Comparison of ENCODE assay signal across 24 mouse cellular contexts in the genomic region with DNA sequence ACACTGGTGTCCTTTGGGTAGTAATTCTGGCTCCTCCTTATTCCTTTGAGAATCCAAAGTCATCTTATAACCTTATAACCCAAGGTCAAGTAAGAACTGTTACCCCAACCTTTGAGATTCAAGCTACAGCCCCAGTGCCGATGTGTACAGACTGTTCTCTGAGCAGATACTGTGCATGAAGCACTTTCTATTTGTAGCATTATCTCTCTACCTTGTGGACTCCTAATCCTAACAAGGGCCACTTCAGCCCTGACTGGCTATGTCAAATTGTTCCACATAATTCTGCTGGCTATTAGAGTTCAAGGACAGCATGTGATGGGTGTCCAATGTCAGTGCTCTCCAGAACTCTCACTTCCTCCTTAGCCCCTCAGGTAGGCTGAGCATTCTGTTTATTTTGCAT. TPM values are rescaled to one million over a fixed set of nuclear protein-coding genes. Genes with fewer than 3 reads are reported as not detected.
DNase-seq lines count a peak whose midpoint lies in the region; ATAC-seq and TF ChIP-seq lines count a peak whose summit lies in the region.
"Had no signal": no experiment of that assay in that cellular context is flagged by ENCODE, and none has a peak within 500 bp of the region (broad histone marks: within the 10 kb centered on the region; RNA-seq: fewer than 3 reads in every experiment).

No protein-coding gene starts in this region.

- H3K79me2 ChIP-seq in CH12.LX (replicated peaks; ENCODE audit: control insufficient read depth, extremely low read depth, insufficient read depth, poor library complexity, severe bottlenecking), result no peaks in the 10 kb centered on the region

- no peaks in the 10 kb centered on the region for H3K36me3 ChIP-seq in CH12.LX (replicated peaks in 1 of 2; ENCODE audit: control insufficient read depth in 1 of 2, insufficient read depth in 1 of 2, low read length in 1 of 2)
- no peaks in the 10 kb centered on the region for H3K36me3 ChIP-seq in heart, embryonic 12.5 days
- no peaks in the 10 kb centered on the region for H3K36me3 ChIP-seq in heart, embryonic 16.5 days (ENCODE audit: control insufficient read depth, insufficient read depth)
- H3K36me3 ChIP-seq: embryonic facial prominence, embryonic 10.5 days; hindbrain, embryonic 10.5 days; intestine, embryonic 15.5 days had no signal

- no peak overlapping the region for H3K9ac ChIP-seq in CH12.LX (ENCODE audit: insufficient read depth, low read depth)
- H3K9ac ChIP-seq in heart, embryonic 12.5 days, result no peak overlapping the region
- no peak overlapping the region; the same call in 1 of the 2 replicates for H3K9ac ChIP-seq in heart, embryonic 16.5 days (ENCODE audit: low read length)
- H3K9ac ChIP-seq: forebrain, embryonic 13.5 days; forebrain, postnatal 0 days; hindbrain, embryonic 14.5 days; intestine, embryonic 15.5 days had no signal

- H3K27me3 ChIP-seq in CH12.LX (replicated peaks), result no peaks in the 10 kb centered on the region
- H3K27me3 ChIP-seq in heart, embryonic 12.5 days (replicated peaks), result no peaks in the 10 kb centered on the region
- no peaks in the 10 kb centered on the region for H3K27me3 ChIP-seq in heart, embryonic 16.5 days (ENCODE audit: control insufficient read depth, insufficient read depth, low read length)
- H3K27me3 ChIP-seq: forebrain, embryonic 13.5 days; intestine, embryonic 15.5 days had no signal

- 38% methylated on average over 1 of the region's 1 CpGs for WGBS in heart, embryonic 12.5 days
- WGBS in heart, embryonic 16.5 days, result 53% methylated on average over 1 of the region's 1 CpGs

- no peak overlapping the region for H3K4me3 ChIP-seq in CH12.LX (replicated peaks in 1 of 3; ENCODE audit: low read depth in 2 of 3, low read length in 2 of 3, poor library complexity in 1 of 3)
- no peak overlapping the region for H3K4me3 ChIP-seq in heart, embryonic 12.5 days
- no peak overlapping the region for H3K4me3 ChIP-seq in heart, embryonic 16.5 days (ENCODE audit: low read length)
- H3K4me3 ChIP-seq: embryonic facial prominence, embryonic 10.5 days; forebrain, embryonic 13.5 days; gastrocnemius, adult 2 months; hindbrain, embryonic 10.5 days; intestine, embryonic 15.5 days had no signal

- in situ Hi-C loops in CH12.LX (cut with MboI; ENCODE audit: low pct_ligation_motif_present, low pct_unique_long_range_greater_than_20kb, low sequenced_read_pairs), result no loop called here

- ATAC-seq in heart, embryonic 12.5 days (ENCODE audit: insufficient number of reproducible peaks, low FRiP score), result no peak
- ATAC-seq in heart, embryonic 16.5 days (replicated peaks; ENCODE audit: extremely low read depth, insufficient read depth, low FRiP score), result peak; percentile 20
- no peak for ATAC-seq in activated CD4-positive, CD25-positive, alpha-beta regulatory T cell, adult 4 months
- ATAC-seq: CD4-positive, CD25-positive, alpha-beta regulatory T cell, adult 4 months; forebrain, embryonic 13.5 days; forebrain, postnatal 0 days; intestine, embryonic 15.5 days had no signal

- H3K4me2 ChIP-seq in CH12.LX (ENCODE audit: insufficient read depth, low read depth, poor library complexity, severe bottlenecking), result peak overlapping the region; percentile 50; the same call in 1 of the 2 replicates
- H3K4me2 ChIP-seq in heart, embryonic 12.5 days, result no peak overlapping the region
- peak overlapping the region; percentile 6; the same call in 1 of the 2 replicates for H3K4me2 ChIP-seq in heart, embryonic 16.5 days (ENCODE audit: low read depth, low read length)
- H3K4me2 ChIP-seq: forebrain, embryonic 13.5 days; hindbrain, embryonic 14.5 days; intestine, embryonic 15.5 days had no signal

- no peak for TF ChIP-seq CTCF in CH12.LX (conservative IDR thresholded peaks at IDR 0.05 in 1 of 2, IDR thresholded peaks at IDR 0.05 in 1 of 2; ENCODE audit: low read depth in 2 of 2, low read length in 2 of 2)

- TF ChIP-seq RAD21 in CH12.LX (IDR thresholded peaks at IDR 0.05; ENCODE audit: low read depth, low read length), result no peak

- DNase-seq in CH12.LX (ENCODE audit: extremely low read depth), result peak; percentile 46
- DNase-seq in heart, adult 8-10 months (ENCODE audit: low spot score), result peak; percentile 45
- DNase-seq in embryo, embryonic 9.5 days (ENCODE audit: extremely low spot score), result no peak
- DNase-seq in kidney, adult 11 months, result no peak
- DNase-seq in layer of hippocampus, postnatal 25 days (ENCODE audit: extremely low spot score in 1 of 2, low spot score in 1 of 2), result no peak
- DNase-seq: adrenal gland, postnatal 14 days; B cell, adult 2 months; cerebellum, adult 18-20 months; cerebellum, adult 9-11 months; cerebellum, postnatal 36 days; forebrain, postnatal 0 days; gastrocnemius, adult 2 months; gastrocnemius, postnatal 25 days; kidney, adult 2 months had no signal

- H3K9me3 ChIP-seq in CH12.LX (replicated peaks; ENCODE audit: low read length), result no peaks in the 10 kb centered on the region
- no peaks in the 10 kb centered on the region for H3K9me3 ChIP-seq in heart, embryonic 12.5 days (replicated peaks)
- H3K9me3 ChIP-seq in heart, embryonic 16.5 days (replicated peaks; ENCODE audit: control insufficient read depth, low read length), result no peaks in the 10 kb centered on the region
- H3K9me3 ChIP-seq: embryonic facial prominence, embryonic 10.5 days; forebrain, embryonic 13.5 days; hindbrain, embryonic 10.5 days; intestine, embryonic 15.5 days had no signal

- dilution Hi-C loops in CH12.LX (cut with MboI; ENCODE audit: extremely low pct_ligation_motif_present, extremely low pct_unique_long_range_greater_than_20kb, low sequenced_read_pairs), result no loop called here

- no peak for TF ChIP-seq EP300 in CH12.LX (IDR thresholded peaks at IDR 0.05; ENCODE audit: low read length)

- H3K4me1 ChIP-seq in CH12.LX (ENCODE audit: control insufficient read depth in 1 of 2, insufficient read depth in 2 of 2), result peaks cover 0 to 14% of the 10 kb centered on the region in 2 experiments; a peak in 2 of 4 replicates
- H3K4me1 ChIP-seq in heart, embryonic 12.5 days (replicated peaks), result peaks cover 79% of the 10 kb centered on the region
- H3K4me1 ChIP-seq in heart, embryonic 16.5 days (ENCODE audit: control insufficient read depth, insufficient read depth, low read length), result peaks cover 63% of the 10 kb centered on the region
- H3K4me1 ChIP-seq: embryonic facial prominence, embryonic 10.5 days; forebrain, embryonic 13.5 days; intestine, embryonic 15.5 days had no signal

- no peak overlapping the region for H3K27ac ChIP-seq in CH12.LX (ENCODE audit: insufficient read depth, low read depth)
- H3K27ac ChIP-seq in heart, embryonic 12.5 days (ENCODE audit: poor library complexity, severe bottlenecking), result peak overlapping the region; percentile 84
- H3K27ac ChIP-seq in heart, embryonic 16.5 days (ENCODE audit: low read length), result peak overlapping the region; percentile 88
- H3K27ac ChIP-seq: embryonic facial prominence, embryonic 10.5 days; forebrain, embryonic 13.5 days; gastrocnemius, adult 2 months; hindbrain, embryonic 10.5 days; hindbrain, embryonic 14.5 days; intestine, embryonic 15.5 days had no signal

- TF ChIP-seq POLR2A in CH12.LX (IDR thresholded peaks at IDR 0.05; ENCODE audit: low read depth, low read length), result no peak

TF ChIP-seq in CH12.LX, 34 proteins besides CTCF, POLR2A, EP300 and RAD21:
- TF ChIP-seq IRF4 (IDR thresholded peaks at IDR 0.05; ENCODE audit: low read depth, low read length), result 0 out of 2 replicates have a peak, but pooled peaks have one; percentile 28
- no peak for TF ChIP-seq JUND (conservative IDR thresholded peaks at IDR 0.05; ENCODE audit: low read depth, low read length)
- no peak for TF ChIP-seq SIN3A (IDR thresholded peaks at IDR 0.05; ENCODE audit: low read length)
- peak; percentile 38; the same call in 1 of the 2 replicates for TF ChIP-seq BHLHE40 (IDR thresholded peaks at IDR 0.05; ENCODE audit: low read depth, low read length)
- no peak for TF ChIP-seq TBP (conservative IDR thresholded peaks at IDR 0.05; ENCODE audit: low read depth, low read length)
- no peak for TF ChIP-seq SMC3 (IDR thresholded peaks at IDR 0.05; ENCODE audit: low read depth, low read length)
- TF ChIP-seq HCFC1 (IDR thresholded peaks at IDR 0.05; ENCODE audit: low read depth, low read length), result no peak
- no peak for TF ChIP-seq E2F4 (IDR thresholded peaks at IDR 0.05; ENCODE audit: insufficient replicate concordance, low read depth, low read length)
- no peak for TF ChIP-seq MXI1 (IDR thresholded peaks at IDR 0.05; ENCODE audit: low read depth, low read length)
- no peak for TF ChIP-seq RCOR1 (conservative IDR thresholded peaks at IDR 0.05; ENCODE audit: low read depth, low read length)
- no peak for TF ChIP-seq USF2 (conservative IDR thresholded peaks at IDR 0.05; ENCODE audit: low read depth, low read length)
TF ChIP-seq in CH12.LX: peak in this region for 2.

RNA-seq across cellular contexts. Expression of a gene that starts 22.4 kb away (rescaled TPM):
- total RNA-seq in CH12.LX (2012; rRNA removed) (0.13 TPM in 1 of 2 replicates, not detected in the other), CH12.LX (2014; rRNA removed) (not detected in 2 replicates)
- 0.11 and 0.37 TPM in 2 replicates for polyA plus RNA-seq in CH12.LX (2012; ENCODE audit: insufficient read length, low read depth)
- total RNA-seq in heart, adult 8-10 months (2022), result 1,000 to 10,000 TPM in 3 of 4 experiments, 100 to 1,000 TPM in 1; 935 to 1,209 (median 1,093) TPM
- 35.3 and 40.1 TPM in 2 replicates for polyA plus RNA-seq in heart, embryonic 12.5 days (2016; fragmentation: Nextera tagmentation; extraction: Ambion mirVana)
- 31.5 and 33.3 TPM in 2 replicates for polyA plus RNA-seq in heart, embryonic 16.5 days (2015; fragmentation: Nextera tagmentation; extraction: Ambion mirVana)
- not detected for polyA plus RNA-seq in activated CD4-positive, CD25-positive, alpha-beta regulatory T cell, adult 4 months (2017; shearing (Covaris generic))
- total RNA-seq in layer of hippocampus, postnatal 25 days (2021), result 100 to 1,000 TPM; 175 to 248 TPM
- total RNA-seq: granulocyte monocyte progenitor cell, adult 5-6 weeks had no signal

Comparison
In these comparisons a context has a peak if more than half of its experiments do, and no peak if none do; other contexts are left out.
1. DNase-seq: peak in CH12.LX (single experiment) and heart, adult 8-10 months (single experiment); none in embryo, embryonic 9.5 days (single experiment), kidney, adult 11 months (single experiment) and layer of hippocampus, postnatal 25 days (0 of 2).
2. RNA of a gene that starts 22.4 kb away (polyA plus RNA-seq): 35.3 to 40.1 TPM in heart, embryonic 12.5 days and 31.5 to 33.3 TPM in heart, embryonic 16.5 days; 0.11 to 0.37 TPM in CH12.LX and not detected in activated CD4-positive, CD25-positive, alpha-beta regulatory T cell, adult 4 months; every median in the first group is over 10 times any median in the second.